Mouse (Mus musculus) liver, embryonic 14.5 days (tissue): ENCODE data around the gene Ehf.

Experiments
- CTCF ChIP-seq: IDR thresholded peaks from 2 replicates; pipeline ENCODE4 v1.5.1; 2016; ENCODE audit warnings: antibody characterized with exemption, low read depth, control low read depth
- EP300 ChIP-seq: IDR thresholded peaks from 2 replicates; pipeline ENCODE4 v1.6.1; 2016; ENCODE audit warnings: antibody characterized with exemption, low read depth

GRCm38 (mm10) chr2:103270556-103271160, 32.4 kb downstream of the Ehf start:
- TF ChIP-seq CTCF = no peak
- no peak for TF ChIP-seq EP300
